Mouse (Mus musculus) liver, adult 2 months (tissue): ENCODE data around the gene Tent5d.

Source experiments
- CTCF ChIP-seq: fragments of 200-500 bp; IDR thresholded peaks from 2 replicates; pipeline ENCODE4 v1.5.1; 2011; ENCODE audit warnings: low read depth, low read length, control low read depth
- POLR2A ChIP-seq: fragments of 200-500 bp; IDR thresholded peaks from 2 replicates; pipeline ENCODE4 v1.6.1; 2011; ENCODE audit warnings: low read length, control low read depth; ENCODE audit not compliant: insufficient read depth; ENCODE audit errors: extremely low read depth

DNA sequence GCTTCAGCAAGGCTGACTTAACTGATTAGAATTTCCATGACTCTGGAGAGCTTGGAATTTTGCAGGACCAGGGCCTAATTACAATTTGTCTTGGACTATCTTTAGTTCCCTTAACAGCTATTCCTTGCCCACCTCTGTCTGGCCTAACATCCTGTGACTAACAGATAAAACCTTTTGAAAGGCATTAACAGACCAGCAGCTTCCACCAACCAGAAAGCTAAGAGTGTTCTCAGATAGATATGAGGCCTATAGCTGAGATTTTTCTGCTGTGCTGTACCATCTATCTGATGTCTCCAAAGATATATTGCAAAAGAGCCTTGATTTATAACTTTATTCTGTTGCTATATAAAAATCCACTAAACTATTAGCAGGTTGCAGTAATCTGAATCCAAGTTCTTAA is 19.7 kb downstream of the Tent5d start:
- TF ChIP-seq CTCF: no peak
- no peak for TF ChIP-seq POLR2A
